Mouse (Mus musculus) heart, embryonic 16.5 days (tissue): ENCODE results near the gene Sidt1. TPM values are rescaled to one million over a fixed set of nuclear protein-coding genes. Genes with fewer than 3 reads are reported as not detected.

Experiments
- ATAC-seq: fragments of 200-750 bp; cut with Nextera tagmentation; replicated peaks from 2 replicates; pipeline ENCODE4 v1.8.0; 2017; ENCODE audit warnings: moderate number of reproducible peaks; ENCODE audit not compliant: insufficient read depth, low FRiP score; ENCODE audit errors: extremely low read depth
- H3K27ac ChIP-seq: fragments of 300-500 bp; sonication (generic); 2 replicates; pipeline ENCODE4 v1.5.1; 2014; ENCODE audit warnings: mild to moderate bottlenecking, low read length, control low read depth, moderate library complexity
- H3K27me3 ChIP-seq: fragments of 300-500 bp; sonication (generic); 2 replicates; pipeline ENCODE4 v1.6.1; 2014; ENCODE audit warnings: low read length, mixed read lengths; ENCODE audit not compliant: control insufficient read depth, insufficient read depth
- H3K36me3 ChIP-seq: fragments of 300-500 bp; sonication (generic); 2 replicates; pipeline ENCODE4 v1.6.1; 2014; ENCODE audit not compliant: control insufficient read depth, insufficient read depth
- H3K4me1 ChIP-seq: fragments of 300-500 bp; sonication (generic); 2 replicates; pipeline ENCODE4 v1.6.1; 2014; ENCODE audit warnings: low read length, mixed read lengths; ENCODE audit not compliant: control insufficient read depth, insufficient read depth
- H3K4me2 ChIP-seq: fragments of 300-500 bp; sonication (generic); 2 replicates; pipeline ENCODE4 v1.6.1; 2014; ENCODE audit warnings: low read depth, mild to moderate bottlenecking, control low read depth, low read length
- H3K4me3 ChIP-seq: fragments of 300-500 bp; sonication (generic); 2 replicates; pipeline ENCODE4 v1.5.1; 2014; ENCODE audit warnings: mild to moderate bottlenecking, control low read depth, low read length
- H3K9ac ChIP-seq: fragments of 300-500 bp; sonication (generic); 2 replicates; pipeline ENCODE4 v1.6.1; 2014; ENCODE audit warnings: low read length, control low read depth
- H3K9me3 ChIP-seq: fragments of 300-500 bp; sonication (generic); replicated peaks from 2 replicates; pipeline ENCODE4 v1.6.1; 2016; ENCODE audit warnings: low read length; ENCODE audit not compliant: control insufficient read depth
- WGBS: fragments of 180-500 bp; shearing (Covaris S2); extraction: QIAGEN DNeasy Blood & Tissue Kit; methylation state at CpG from one replicate; pipeline ENCODE4 v1.1.7; 2014; 5-methylcytosine and 5-hydroxymethylcytosine counted together
- polyA plus RNA-seq: library from polyadenylated mRNA; unstranded; fragments of >200 nt; fragmentation: Nextera tagmentation; extraction: Ambion mirVana; gene quantifications from 2 replicates; pipeline ENCODE4 v1.2.1, GENCODE M21; 2015

The Sidt1 gene
- polyA plus RNA-seq, 1 experiment from 2014 or later, result 0.80 TPM

- H3K27ac ChIP-seq, result no peak overlapping the region
- 90% methylated on average over 7 of the region's 7 CpGs for WGBS
- peaks cover 40% of the 10 kb centered on the region for H3K36me3 ChIP-seq
Observed at GRCm38 (mm10) chr16:44212703-44213102, 120.3 kb downstream of the Sidt1 start.

GRCm38 (mm10) chr16:44211054-44211414, 122.0 kb downstream of the Sidt1 start:
- ATAC-seq, result no peak
- Histone ChIP-seq H3K9me3 (no peaks in the 10 kb centered on the region), H3K27ac (no peak overlapping the region), H3K4me3 (no peak overlapping the region), H3K4me1 (no peaks in the 10 kb centered on the region), H3K4me2 (no peak overlapping the region), H3K9ac (no peak overlapping the region), H3K36me3 (peaks cover 28% of the 10 kb centered on the region), H3K27me3 (no peaks in the 10 kb centered on the region)
- 84% methylated on average over 1 of the region's 1 CpGs for WGBS

More at GRCm38 (mm10) chr16:44212703-44213102, 120.3 kb downstream of the Sidt1 start:
- Histone ChIP-seq H3K9me3 (no peaks in the 10 kb centered on the region), H3K9ac (no peak overlapping the region), H3K4me2 (no peak overlapping the region), H3K27me3 (no peaks in the 10 kb centered on the region), H3K4me1 (0 out of 2 replicates have a peak, but pooled peaks cover 3% of the 10 kb centered on the region), H3K4me3 (no peak overlapping the region)
- ATAC-seq, result no peak

- Histone ChIP-seq H3K27ac (no peak overlapping the region), H3K4me3 (no peak overlapping the region), H3K4me1 (no peaks in the 10 kb centered on the region), H3K36me3 (peaks cover 28% of the 10 kb centered on the region), H3K9ac (no peak overlapping the region), H3K4me2 (no peak overlapping the region), H3K27me3 (no peaks in the 10 kb centered on the region), H3K9me3 (no peaks in the 10 kb centered on the region)
- WGBS, result 75% methylated on average over 10 of the region's 10 CpGs
- ATAC-seq, result no peak
Observed at GRCm38 (mm10) chr16:44210156-44211053, 122.6 kb downstream of the Sidt1 start.

GRCm38 (mm10) chr16:44205973-44206372, 127.0 kb downstream of the Sidt1 start:
- Histone ChIP-seq H3K36me3 (peaks cover 30% of the 10 kb centered on the region), H3K4me1 (no peaks in the 10 kb centered on the region), H3K4me2 (no peak overlapping the region), H3K4me3 (no peak overlapping the region), H3K27ac (no peak overlapping the region), H3K27me3 (no peaks in the 10 kb centered on the region), H3K9ac (no peak overlapping the region), H3K9me3 (peaks cover 6% of the 10 kb centered on the region; the same call in 1 of the 2 replicates)
- ATAC-seq, result no peak
- 86% methylated on average over 8 of the region's 8 CpGs for WGBS

GRCm38 (mm10) chr16:44204331-44204730, 128.7 kb downstream of the Sidt1 start:
- no peak overlapping the region for H3K9ac ChIP-seq
- H3K36me3 ChIP-seq, result peaks cover 37% of the 10 kb centered on the region
- peaks cover 6% of the 10 kb centered on the region; the same call in 1 of the 2 replicates for H3K9me3 ChIP-seq
- no peak overlapping the region for H3K27ac ChIP-seq
- no peak overlapping the region for H3K4me2 ChIP-seq
- no peaks in the 10 kb centered on the region for H3K4me1 ChIP-seq
- no peak overlapping the region for H3K4me3 ChIP-seq
- ATAC-seq, result no peak
- WGBS, result 74% methylated on average over 6 of the region's 6 CpGs
- no peaks in the 10 kb centered on the region for H3K27me3 ChIP-seq

GRCm38 (mm10) chr16:44200146-44200545, 132.8 kb downstream of the Sidt1 start:
- Histone ChIP-seq H3K4me1 (no peaks in the 10 kb centered on the region), H3K27ac (no peak overlapping the region), H3K4me2 (no peak overlapping the region), H3K9me3 (peaks cover 6% of the 10 kb centered on the region; the same call in 1 of the 2 replicates), H3K36me3 (peaks cover 22% of the 10 kb centered on the region), H3K27me3 (no peaks in the 10 kb centered on the region), H3K4me3 (no peak overlapping the region), H3K9ac (no peak overlapping the region)
- ATAC-seq, result no peak
- 91% methylated on average over 4 of the region's 4 CpGs for WGBS

- Histone ChIP-seq H3K9ac (no peak overlapping the region), H3K4me1 (no peaks in the 10 kb centered on the region), H3K4me3 (no peak overlapping the region), H3K27ac (no peak overlapping the region), H3K27me3 (no peaks in the 10 kb centered on the region), H3K9me3 (peaks cover 6% of the 10 kb centered on the region; the same call in 1 of the 2 replicates), H3K4me2 (no peak overlapping the region), H3K36me3 (peaks cover 22% of the 10 kb centered on the region)
- no peak for ATAC-seq
- WGBS, result 92% methylated on average over 14 of the region's 14 CpGs
Observed at GRCm38 (mm10) chr16:44199066-44199703, 133.8 kb downstream of the Sidt1 start.

GRCm38 (mm10) chr16:44190968-44191367, 142.0 kb downstream of the Sidt1 start:
- Histone ChIP-seq H3K4me3 (no peak overlapping the region), H3K36me3 (peaks cover 6% of the 10 kb centered on the region; the same call in 1 of the 2 replicates), H3K4me1 (peaks cover 6% of the 10 kb centered on the region), H3K4me2 (no peak overlapping the region), H3K9me3 (peaks cover 4% of the 10 kb centered on the region), H3K27ac (no peak overlapping the region), H3K27me3 (no peaks in the 10 kb centered on the region), H3K9ac (no peak overlapping the region)
- 89% methylated on average over 2 of the region's 2 CpGs for WGBS
- no peak for ATAC-seq
